Mouse (Mus musculus) right cerebral cortex, postnatal 4 days (tissue): ENCODE measurements at regions not wholly inside any gene's neighbourhood (a gene's known extent, or its start where the extent isn't known, plus 50 kb on each side); places are given as distances from the start of the nearest gene placed in this dataset.

Experiments
- DNase-seq: peaks from one replicate; pipeline ENCODE4 v3.0.0-alpha.2; 2022

- no peak for DNase-seq
These were observed 72.6 kb downstream of the Icos start for GRCm38 (mm10) chr1:61050346-61050745.

GRCm38 (mm10) chr1:61053676-61054075 lies 75.9 kb downstream of the Icos start:
- no peak for DNase-seq

GRCm38 (mm10) chr1:61054391-61054790 lies 76.7 kb downstream of the Icos start:
- no peak for DNase-seq

- DNase-seq: peak; percentile 73
These were observed 77.4 kb downstream of the Icos start for GRCm38 (mm10) chr1:61055176-61055575.

GRCm38 (mm10) chr1:61059910-61060536 lies 82.3 kb downstream of the Icos start:
- no peak for DNase-seq

GRCm38 (mm10) chr1:61061892-61062460 lies 84.2 kb downstream of the Icos start:
- DNase-seq: no peak

- no peak for DNase-seq
These were observed 90.4 kb downstream of the Icos start for GRCm38 (mm10) chr1:61068112-61068511.

GRCm38 (mm10) chr1:61074127-61074526 lies 96.4 kb downstream of the Icos start:
- no peak for DNase-seq

GRCm38 (mm10) chr1:61075335-61075734 lies 97.6 kb downstream of the Icos start:
- DNase-seq: no peak

- no peak for DNase-seq
These were observed 107.0 kb downstream of the Icos start for GRCm38 (mm10) chr1:61084732-61085131.

GRCm38 (mm10) chr1:61086811-61087210 lies 109.1 kb downstream of the Icos start:
- DNase-seq: no peak

- no peak for DNase-seq
These were observed 113.1 kb downstream of the Icos start for GRCm38 (mm10) chr1:61090801-61091200.

- no peak for DNase-seq
These were observed 117.9 kb downstream of the Icos start for GRCm38 (mm10) chr1:61095481-61096165.

- no peak for DNase-seq
These were observed 121.6 kb downstream of the Icos start for GRCm38 (mm10) chr1:61099341-61099740.

GRCm38 (mm10) chr1:61101679-61102078 lies 124.0 kb downstream of the Icos start:
- DNase-seq: no peak

- DNase-seq: no peak
These were observed 124.6 kb downstream of the Icos start for GRCm38 (mm10) chr1:61102346-61102745.

GRCm38 (mm10) chr1:61103581-61103980 lies 125.9 kb downstream of the Icos start:
- DNase-seq: no peak

- DNase-seq: no peak
These were observed 134.1 kb downstream of the Icos start for GRCm38 (mm10) chr1:61111731-61112309.

- no peak for DNase-seq
These were observed 139.8 kb downstream of the Icos start for GRCm38 (mm10) chr1:61117535-61117934.

- DNase-seq: no peak
These were observed 140.3 kb downstream of the Icos start for GRCm38 (mm10) chr1:61118071-61118470.

GRCm38 (mm10) chr1:61121480-61121879 lies 143.8 kb downstream of the Icos start:
- DNase-seq: no peak

- DNase-seq: no peak
These were observed 147.4 kb downstream of the Icos start for GRCm38 (mm10) chr1:61125127-61125526.

GRCm38 (mm10) chr1:61135597-61136545 lies 158.1 kb downstream of the Icos start:
- no peak for DNase-seq
